Mouse (Mus musculus) testis, postnatal 10 days (tissue): ENCODE results near the gene Ass1.

Experiments used
- DNase-seq: peaks from one replicate; pipeline ENCODE4 v3.0.0; 2021; ENCODE audit warnings: low spot score

The Ass1 gene

DNA sequence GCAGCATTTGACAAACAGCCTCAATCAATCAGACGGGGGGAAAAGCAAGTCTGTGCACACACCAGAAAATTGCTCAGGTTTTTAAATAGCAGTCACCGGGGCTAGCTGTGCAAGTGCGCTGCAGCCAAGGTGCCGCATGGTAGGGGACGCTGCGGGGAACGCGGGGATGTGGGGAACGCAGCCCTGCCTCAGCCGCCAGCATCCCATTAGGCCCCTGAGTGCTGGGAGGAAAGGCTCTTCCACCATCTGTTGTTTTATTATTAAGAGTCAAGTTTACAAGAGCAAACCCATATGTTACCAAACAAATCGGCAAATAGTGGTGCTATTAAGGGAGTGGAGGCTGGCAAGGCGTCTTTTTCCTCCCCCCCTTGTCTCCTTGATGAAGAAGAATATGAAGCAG lies 19.2 kb downstream of the Ass1 start:
- DNase-seq, result no peak

DNA sequence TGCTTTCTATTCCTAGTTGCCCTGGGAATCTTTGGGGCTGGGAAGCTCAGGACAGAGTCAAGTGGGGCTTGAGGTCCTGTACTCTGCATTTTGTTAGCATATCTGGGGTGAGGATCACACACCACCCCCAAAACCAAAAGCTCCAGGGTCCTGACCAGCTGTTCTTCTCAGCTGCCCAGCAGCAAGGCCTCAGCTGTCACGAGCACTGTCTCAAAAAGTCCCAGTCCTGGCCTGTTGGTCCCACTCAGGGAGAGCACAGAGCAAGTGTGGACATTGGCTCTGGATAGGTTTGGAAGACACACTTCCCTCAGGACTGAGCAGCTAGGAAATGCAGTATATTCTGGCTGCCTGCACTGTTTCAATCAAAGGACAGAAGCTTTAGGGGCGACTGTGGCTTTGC lies 20.5 kb downstream of the Ass1 start:
- no peak for DNase-seq

DNA sequence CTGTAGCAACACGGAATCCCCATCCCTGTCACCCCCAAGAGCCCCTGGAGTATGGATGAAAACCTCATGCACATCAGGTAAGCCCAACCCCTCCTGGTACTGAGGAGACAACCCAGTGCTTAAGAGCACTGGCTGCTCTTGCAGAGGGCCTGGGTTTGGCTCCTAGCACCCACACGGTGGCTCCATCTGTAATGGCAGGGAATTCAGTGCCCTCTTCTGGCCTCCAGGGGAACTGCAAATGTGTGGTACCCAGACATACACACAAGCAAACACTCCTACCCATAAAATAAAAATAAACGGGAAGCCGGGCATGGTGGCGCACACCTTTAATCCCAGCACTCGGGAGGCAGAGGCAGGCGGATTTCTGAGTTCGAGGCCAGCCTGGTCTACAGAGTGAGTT lies 22.3 kb downstream of the Ass1 start:
- DNase-seq, result no peak

- no peak for DNase-seq
Measured at GRCm38 (mm10) chr2:31493243-31493642, 23.2 kb downstream of the Ass1 start.

DNA sequence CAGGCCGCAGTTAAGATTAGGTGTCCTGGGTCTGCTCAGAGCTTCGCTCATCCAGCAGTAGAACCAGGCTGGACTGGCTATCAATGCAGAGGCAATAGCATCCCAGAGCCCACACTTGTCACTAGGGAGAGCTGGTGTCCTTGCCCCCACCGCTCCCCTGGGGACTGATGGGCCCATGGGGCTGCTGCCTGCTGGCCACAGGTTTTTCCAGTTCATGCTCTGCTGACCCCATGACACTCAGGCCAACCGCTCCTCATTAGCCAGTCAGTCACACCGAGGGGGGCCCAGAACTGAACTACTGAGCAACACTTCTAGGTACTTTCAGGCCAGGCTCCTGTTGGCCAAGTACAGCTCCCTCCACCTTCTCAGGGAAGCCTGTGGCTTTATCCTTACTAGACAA lies 24.3 kb downstream of the Ass1 start:
- DNase-seq, result no peak

DNA sequence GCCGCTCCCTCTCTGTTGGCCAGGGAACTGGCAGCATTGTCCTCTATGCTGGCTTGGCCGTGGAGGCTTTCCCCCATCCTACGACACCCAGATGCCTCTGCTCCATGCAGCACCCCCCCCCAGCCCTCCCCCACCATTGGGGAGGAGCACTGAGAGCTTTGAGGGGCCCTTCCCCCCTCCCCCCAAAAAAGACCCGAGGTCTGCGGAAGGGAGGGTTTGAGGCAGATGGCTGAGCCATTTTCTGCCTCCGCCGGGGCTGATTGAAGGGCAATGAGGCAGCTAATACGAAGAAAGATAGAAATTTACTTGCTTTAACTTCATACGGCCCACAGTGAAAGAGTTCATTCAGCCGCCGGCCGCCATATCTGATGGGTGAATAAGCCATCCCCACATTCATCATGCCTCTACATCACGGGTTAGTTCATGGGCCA lies 25.1 kb downstream of the Ass1 start:
- no peak for DNase-seq

GRCm38 (mm10) chr2:31496141-31496540 lies 26.1 kb downstream of the Ass1 start:
- DNase-seq, result no peak

DNA sequence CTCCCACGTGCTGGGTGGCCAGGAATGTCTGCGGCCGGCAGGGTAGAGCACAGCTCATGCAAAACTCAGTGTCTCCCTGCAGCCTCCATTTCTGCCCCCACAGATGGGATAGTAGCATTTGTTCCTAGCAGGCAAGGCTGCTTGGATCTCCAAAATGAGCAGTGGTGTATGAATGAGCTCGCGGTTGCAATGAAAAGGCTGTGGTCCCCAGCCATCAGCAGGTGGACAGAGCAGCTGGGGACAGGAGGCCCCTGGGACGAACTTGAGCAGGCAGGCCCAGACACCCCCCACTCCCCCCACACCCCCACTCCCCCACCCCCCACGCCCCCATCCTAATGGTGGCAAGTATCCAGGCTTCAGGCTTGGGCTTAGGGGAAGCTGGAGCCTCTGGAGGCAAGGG lies 27.1 kb downstream of the Ass1 start:
- no peak for DNase-seq

GRCm38 (mm10) chr2:31497635-31498034 lies 27.6 kb downstream of the Ass1 start:
- DNase-seq, result no peak

DNA sequence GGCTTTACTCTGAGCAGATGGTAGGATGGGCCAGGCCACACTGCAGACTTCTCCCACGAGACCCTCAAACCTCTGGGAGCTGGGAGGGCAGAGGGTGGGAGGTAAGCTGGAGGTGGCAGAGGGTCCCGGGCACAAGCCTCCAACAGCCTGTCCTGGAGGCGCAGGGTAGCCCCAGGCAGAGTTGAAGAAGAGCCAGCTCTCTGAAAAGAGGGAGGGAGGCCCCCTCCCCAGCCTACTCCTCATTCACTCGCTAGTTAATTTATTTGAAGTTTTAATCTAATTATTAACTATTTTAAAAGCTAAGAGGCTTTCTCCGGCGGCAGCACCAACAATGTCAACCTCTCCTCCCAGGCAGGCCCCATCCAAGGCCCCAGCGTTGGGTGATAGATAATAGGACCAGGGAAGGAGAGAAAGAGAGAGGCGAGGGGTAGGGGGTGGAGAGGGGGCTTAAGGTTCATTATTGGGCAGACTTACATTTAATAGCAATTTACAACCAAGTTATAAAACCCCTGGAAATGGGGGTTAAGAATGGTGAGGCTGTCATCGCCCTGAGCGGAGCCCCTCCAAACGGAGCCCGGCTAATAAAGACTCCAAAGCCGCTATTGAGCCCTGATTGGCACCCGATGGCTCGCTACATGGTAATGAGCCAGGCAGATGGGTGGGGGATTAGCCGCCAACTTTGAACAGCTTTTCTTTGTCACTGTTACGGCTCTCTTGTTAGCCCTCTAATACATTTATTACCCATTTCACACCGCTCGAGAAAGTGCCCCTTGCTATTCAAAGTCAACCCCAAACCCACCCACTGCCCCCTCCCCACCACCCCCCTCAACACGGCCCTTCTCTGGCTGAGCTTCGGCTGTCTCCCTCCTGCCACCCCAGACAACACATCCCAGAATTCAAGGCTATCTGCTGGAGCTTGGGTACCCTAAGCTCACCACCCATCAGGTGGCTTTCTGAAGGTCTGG lies 29.6 kb downstream of the Ass1 start:
- no peak for DNase-seq

DNA sequence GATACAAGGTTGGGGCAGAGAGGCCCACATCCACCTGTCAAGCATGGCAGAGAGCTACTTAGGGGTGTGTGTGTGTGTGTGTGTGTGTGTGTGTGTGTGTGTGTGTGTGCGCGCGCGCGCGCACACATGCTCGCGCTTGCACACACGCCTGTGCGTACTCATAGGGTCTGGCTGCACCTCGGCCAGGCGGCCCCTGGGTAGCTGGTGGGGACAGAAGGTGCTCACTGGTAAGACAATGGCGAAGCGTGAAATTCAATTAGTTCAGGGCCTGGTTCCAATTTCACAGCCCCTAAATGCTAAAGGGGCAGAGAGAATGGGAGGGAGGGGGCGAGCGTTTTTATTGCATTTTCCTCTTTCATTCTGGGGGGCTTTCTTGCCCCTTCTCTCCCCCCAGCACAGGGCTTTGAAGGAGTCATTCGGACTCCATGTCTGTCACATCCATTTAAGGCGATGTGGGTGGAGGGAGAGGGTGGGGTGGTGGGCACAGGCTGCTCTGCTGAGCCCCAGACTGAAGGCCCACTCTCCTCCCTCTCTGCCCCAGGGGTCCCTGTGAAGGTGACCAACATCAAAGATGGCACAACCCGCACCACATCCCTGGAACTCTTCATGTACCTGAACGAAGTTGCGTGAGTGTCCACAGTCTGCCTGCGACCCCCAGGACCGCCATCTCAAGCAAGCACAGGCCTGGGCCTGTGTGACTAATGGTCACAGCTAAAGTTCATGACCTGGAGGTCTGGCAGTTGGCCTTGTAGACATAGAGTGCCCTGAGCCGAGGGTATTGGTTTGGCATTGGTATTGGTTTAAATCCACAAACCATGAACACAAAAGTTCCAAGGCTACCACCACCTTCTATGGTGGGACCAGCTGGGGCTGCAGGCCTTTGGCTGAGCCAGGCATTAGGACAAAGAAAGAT lies 30.5 kb downstream of the Ass1 start:
- no peak for DNase-seq

- no peak for DNase-seq
Measured at GRCm38 (mm10) chr2:31501448-31502130, 31.6 kb downstream of the Ass1 start.

DNA sequence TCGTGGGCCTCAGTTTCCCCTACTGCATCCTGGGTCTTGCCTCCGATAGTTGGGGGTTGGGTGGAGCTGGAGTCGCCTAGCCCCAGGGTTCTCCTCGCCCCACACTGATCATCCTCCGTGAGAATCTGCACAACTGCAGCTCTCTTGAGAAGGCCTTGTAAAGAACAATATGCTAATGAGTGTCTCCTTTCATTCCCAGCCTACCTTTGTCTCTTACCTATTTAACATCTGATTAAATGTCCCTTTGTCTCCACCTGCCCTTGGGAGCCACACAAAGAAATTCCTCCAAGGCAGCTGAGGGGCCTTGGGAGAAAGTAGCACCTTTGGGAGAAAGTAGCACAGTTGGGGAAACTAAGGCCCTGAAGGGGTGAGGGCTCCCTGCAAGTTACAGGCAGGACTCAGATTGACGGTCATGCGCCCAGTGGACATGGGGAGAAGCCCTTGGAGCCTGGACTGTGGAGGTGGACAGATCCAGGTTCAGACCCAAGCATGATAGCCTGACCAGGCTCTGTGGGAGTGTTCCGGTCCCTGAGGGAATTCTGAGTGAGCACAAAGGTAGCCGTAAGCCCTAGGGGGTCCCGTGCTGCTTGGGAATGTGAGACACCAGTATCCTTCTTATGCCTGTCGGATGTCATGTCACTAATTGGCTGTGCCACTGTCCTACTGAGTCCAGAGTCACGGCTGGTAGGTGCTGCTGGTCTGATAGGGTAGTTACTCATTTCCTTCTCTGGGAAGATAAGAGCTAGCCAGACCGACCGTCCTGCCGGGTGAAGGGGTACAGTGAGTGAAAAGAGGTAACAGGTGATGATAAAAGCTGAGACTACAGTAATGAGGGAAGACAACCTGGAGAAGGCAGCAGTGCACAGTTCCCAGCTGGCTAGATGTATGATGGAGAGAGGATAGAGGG lies 32.9 kb downstream of the Ass1 start:
- DNase-seq, result no peak

- DNase-seq, result no peak
Measured at GRCm38 (mm10) chr2:31505472-31505871, 35.5 kb downstream of the Ass1 start.

- DNase-seq, result no peak
Measured at GRCm38 (mm10) chr2:31508851-31509250, 38.8 kb downstream of the Ass1 start.

- no peak for DNase-seq
Measured at GRCm38 (mm10) chr2:31511316-31511715, 41.3 kb downstream of the Ass1 start.

GRCm38 (mm10) chr2:31516557-31516956 lies 46.5 kb downstream of the Ass1 start:
- no peak for DNase-seq

GRCm38 (mm10) chr2:31521800-31522335 lies 51.9 kb downstream of the Ass1 start:
- no peak for DNase-seq

GRCm38 (mm10) chr2:31524641-31525040 lies 54.6 kb downstream of the Ass1 start:
- DNase-seq, result no peak

GRCm38 (mm10) chr2:31525778-31526177 lies 55.8 kb downstream of the Ass1 start:
- DNase-seq, result no peak

GRCm38 (mm10) chr2:31530201-31530600 lies 60.2 kb downstream of the Ass1 start:
- no peak for DNase-seq
